Mouse (Mus musculus): Measurements from ENCODE around the gene Olfr735.

Gene Olfr735

DNA sequence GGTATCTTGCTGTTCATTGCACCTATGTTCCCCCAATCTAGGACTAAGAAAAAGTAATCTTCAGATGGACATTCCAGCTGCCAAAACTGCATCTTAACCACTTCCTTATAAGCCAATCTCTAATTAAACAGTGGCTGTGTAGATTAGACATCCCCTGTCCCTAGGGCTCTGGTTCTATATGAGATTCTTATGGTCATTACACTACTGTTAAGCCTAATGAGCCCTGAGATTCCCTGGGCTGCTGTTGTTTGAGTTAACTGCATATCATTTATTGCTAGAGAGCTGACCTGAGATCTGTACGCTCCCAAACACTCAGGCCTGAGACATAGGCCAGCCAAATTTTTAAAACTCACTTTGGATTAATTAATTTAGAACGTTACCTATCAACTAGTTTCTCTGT is at the start of gene Olfr735:
Olfr735 (minus strand) TSS at position 77 of the 400 bp plus-strand sequence.
- in situ Hi-C loops (cut with MboI): no loop called here

DNA sequence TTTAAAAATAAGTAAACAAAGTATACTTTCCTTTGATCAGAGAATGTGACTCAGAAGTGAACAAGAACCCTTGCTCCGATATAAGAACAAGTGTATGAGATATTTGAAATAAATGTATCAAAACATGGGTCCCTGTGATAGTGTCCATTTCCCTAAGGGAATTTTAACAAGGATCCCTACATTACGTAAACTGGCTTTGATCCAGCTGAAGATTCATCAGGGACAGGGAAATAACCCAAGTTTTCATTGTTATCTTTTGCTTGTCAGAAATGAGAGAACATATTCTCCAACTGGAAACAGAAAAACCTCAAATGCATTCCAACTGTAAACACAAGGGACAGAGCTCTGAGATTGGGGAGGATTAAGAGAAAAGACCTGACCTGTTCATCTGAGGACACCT is 32.2 kb upstream of the Olfr735 start, which contains the start of gene Olfr736:
Olfr736 (plus strand) TSS at position 301 of the 400 bp plus-strand sequence.
- in situ Hi-C loops (cut with MboI): no loop called here

DNA sequence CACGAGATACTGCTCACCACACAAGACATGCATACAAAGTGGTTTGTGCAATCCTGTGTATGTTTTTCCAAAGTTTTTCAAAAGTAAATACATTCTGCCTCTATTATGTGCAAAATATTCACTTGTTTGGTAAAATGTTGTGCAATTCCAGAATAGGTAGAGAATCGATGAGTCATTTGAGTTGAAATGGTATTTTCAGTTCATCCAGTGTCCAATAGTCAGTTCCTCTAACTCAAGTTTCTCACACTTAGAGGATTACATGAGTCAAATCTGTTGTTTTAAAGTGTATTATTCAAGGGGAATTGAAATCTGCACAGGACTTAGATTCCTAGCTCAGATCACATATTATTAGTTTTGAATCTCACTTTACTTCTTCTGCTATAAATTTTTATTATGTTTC is 14.9 kb upstream of the Olfr735 start:
- in situ Hi-C loops (cut with MboI): no loop called here

DNA sequence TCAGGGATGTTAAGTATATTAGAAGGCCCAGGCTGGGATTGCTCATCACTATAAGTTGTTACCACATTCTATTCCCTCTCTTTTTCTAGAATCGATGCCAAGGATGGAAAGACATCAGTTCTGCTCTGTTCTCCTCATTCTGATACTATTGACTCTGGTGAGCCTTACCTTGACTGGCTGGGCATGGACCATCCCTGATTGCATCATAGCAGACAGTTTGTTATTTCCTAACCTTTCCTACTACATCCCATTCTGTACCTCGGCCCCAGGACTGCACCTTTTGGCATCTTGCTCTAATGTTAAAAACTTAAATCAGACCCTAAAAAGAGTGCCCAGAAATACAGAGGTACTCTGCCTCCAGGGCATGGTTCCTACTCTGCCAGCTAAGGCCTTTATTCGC is 11.8 kb upstream of the Olfr735 start:
- in situ Hi-C loops (cut with MboI): no loop called here

DNA sequence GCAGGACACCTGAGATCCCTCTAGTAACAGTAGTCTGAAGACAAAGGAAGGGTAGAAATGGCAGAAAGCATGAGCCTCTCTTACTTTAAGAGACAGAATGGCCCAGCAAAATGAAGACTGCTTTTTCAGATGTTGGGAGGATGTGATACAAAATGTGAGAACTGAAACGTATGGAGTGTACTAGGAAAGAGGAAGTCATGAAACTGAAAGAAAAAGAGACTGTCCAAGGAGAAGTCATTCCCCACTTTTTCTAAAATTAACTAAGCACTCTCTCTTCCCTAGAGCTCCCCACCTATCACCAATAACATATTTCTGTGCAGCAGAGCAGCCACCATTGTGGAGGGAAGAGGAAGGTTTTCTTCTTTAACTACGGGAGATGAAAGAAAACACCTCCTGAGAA is 8.9 kb upstream of the Olfr735 start, which contains the start of gene Tlr11:
Tlr11 (plus strand) TSS at position 322 of the 400 bp plus-strand sequence.
- in situ Hi-C loops (cut with MboI): no loop called here

DNA sequence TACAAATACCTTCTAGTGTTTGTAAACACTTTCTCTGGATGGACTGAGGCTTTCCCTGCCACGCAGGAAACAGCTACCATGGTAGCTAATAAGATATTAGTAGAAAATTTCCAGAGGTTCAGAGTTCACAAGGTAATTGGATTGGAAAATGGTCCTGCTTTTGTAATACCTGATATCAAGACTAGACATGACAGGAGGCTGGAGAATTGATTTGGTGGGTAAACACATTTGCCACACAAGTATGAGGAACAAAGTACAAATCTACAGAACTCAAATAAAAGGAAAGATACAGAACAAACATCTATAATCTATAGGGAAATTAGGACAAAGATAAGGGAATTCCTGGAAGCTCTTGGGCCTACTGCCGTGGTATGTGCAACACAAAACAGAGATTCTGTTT is 8.1 kb upstream of the Olfr735 start:
- in situ Hi-C loops (cut with MboI): no loop called here

DNA sequence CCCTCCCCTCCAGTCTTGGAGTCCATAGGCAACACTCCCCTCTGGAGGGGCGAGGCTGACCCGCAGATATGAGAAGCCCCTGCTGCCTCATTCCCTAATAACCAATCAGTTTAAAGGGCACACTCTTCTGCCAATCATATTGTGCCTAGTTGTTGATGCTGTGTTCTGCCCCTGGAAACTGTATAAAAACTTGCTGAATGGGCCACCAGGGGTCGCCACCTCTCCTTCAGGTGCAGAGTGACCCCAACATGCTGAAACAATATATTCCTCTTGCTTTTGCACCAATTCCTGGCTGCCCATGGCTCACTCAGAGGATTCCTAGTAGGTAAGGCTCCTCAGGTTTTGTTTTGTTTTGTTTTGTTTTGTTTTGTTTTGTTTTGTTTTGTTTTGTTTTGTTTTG is 3.8 kb upstream of the Olfr735 start:
- in situ Hi-C loops (cut with MboI): no loop called here

DNA sequence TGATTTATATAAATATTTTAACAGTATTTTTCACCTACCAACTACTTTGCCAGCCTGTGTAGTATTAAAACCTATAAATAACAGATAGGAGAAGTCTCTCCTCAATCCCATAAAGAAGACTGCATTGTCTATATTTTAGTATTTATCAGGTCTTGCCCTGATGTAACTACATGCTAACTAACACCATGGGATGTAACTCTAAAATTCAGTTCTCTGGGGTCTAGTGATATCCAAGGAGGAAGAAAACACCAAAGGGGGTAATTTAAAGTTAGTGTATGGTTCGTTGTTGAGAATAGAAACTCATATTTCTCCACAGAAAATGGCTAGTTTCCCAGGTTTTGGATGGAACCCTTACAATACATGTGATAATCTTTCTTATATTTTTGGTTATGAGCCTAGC is 22.0 kb downstream of the Olfr735 start, which contains the start of gene Olfr734:
Olfr734 (minus strand) TSS at position 101 of the 400 bp plus-strand sequence.
- in situ Hi-C loops (cut with MboI): no loop called here

DNA sequence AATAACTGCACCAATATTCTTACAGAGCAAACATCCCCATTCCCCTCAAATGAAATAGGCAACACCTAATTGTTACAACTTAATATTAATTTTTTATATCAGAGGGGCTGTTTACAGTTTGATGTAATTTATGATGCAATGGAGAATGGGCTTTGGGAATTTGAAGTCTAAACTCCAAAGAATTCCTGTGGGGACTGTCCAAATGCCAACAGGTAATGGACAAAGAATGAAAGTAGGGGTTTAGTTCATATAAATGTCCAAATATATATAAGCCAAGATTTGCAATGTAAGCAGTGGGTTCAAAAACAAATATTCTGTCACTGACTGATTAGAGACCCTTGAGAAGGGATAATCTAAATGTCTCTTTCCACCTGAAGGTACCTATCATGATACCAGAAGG is 47.2 kb downstream of the Olfr735 start, which contains the start of gene Olfr733:
Olfr733 (minus strand) TSS at position 101 of the 400 bp plus-strand sequence.
- in situ Hi-C loops (cut with MboI): no loop called here

All from mature B cell (primary cell).